Mouse (Mus musculus) heart, adult 2 months (tissue): ENCODE measurements around the gene Zfp580. TPM values are rescaled to one million over a fixed set of nuclear protein-coding genes. Genes with fewer than 3 reads are reported as not detected.

Experiments
- DNase-seq, 2 experiments: peaks; one replicate each; pipeline ENCODE4 v3.0.0; 2021
- H3K27ac ChIP-seq: fragments of 200-600 bp; 2 replicates; pipeline ENCODE4 v1.8.1; 2022
- H3K27me3 ChIP-seq: fragments of 200-500 bp; 2 replicates; pipeline ENCODE4 v1.6.1; 2012; ENCODE audit warnings: mild to moderate bottlenecking, low read length, inconsistent platforms, mixed read lengths; ENCODE audit not compliant: control insufficient read depth, insufficient read depth
- H3K36me3 ChIP-seq: fragments of 200-500 bp; 2 replicates; pipeline ENCODE4 v1.6.1; 2012; ENCODE audit warnings: low read length, inconsistent platforms; ENCODE audit not compliant: control insufficient read depth, insufficient read depth
- H3K4me1 ChIP-seq: fragments of 200-500 bp; 2 replicates; pipeline ENCODE4 v1.6.1; 2011; ENCODE audit warnings: low read length; ENCODE audit not compliant: control insufficient read depth, insufficient read depth
- H3K4me3 ChIP-seq: fragments of 200-600 bp; 2 replicates; pipeline ENCODE4 v1.8.1; 2022
- H3K79me2 ChIP-seq: fragments of 200-500 bp; replicated peaks from 2 replicates; pipeline ENCODE4 v1.6.1; 2012; ENCODE audit warnings: mild to moderate bottlenecking, inconsistent platforms, low read length, moderate library complexity, mixed read lengths; ENCODE audit not compliant: control insufficient read depth, insufficient read depth
- H3K9ac ChIP-seq: fragments of 200-500 bp; 2 replicates; pipeline ENCODE4 v1.6.1; 2012; ENCODE audit warnings: low read depth, mild to moderate bottlenecking, control low read depth, inconsistent platforms, low read length, mixed read lengths
- CTCF ChIP-seq: fragments of 200-600 bp; IDR thresholded peaks from 2 replicates; pipeline ENCODE4 v1.8.1; 2022; ENCODE audit warnings: antibody characterized with exemption, mild to moderate bottlenecking, moderate library complexity
- EP300 ChIP-seq: fragments of 200-500 bp; IDR thresholded peaks from 2 replicates; pipeline ENCODE4 v1.6.1; 2011; ENCODE audit warnings: low read depth, low read length, control low read depth; ENCODE audit not compliant: insufficient read depth
- POLR2A ChIP-seq: fragments of 200-500 bp; IDR thresholded peaks from 2 replicates; pipeline ENCODE4 v1.6.1; 2011; ENCODE audit warnings: mild to moderate bottlenecking, low read depth, low read length, control low read depth; ENCODE audit not compliant: insufficient read depth
- WGBS: fragments of 180-500 bp; shearing (Covaris S2); methylation state at CpG from one replicate; pipeline ENCODE4 v1.1.7; 2018; 5-methylcytosine and 5-hydroxymethylcytosine counted together
- intact Hi-C: fragments of 180-260 bp; cut with DNase I; formaldehyde crosslinking; loops from one replicate; pipeline ENCODE4 v1.15.1; 2025
- polyA plus RNA-seq: library from polyadenylated mRNA; depleted of rRNA; stranded (reverse); fragments of >200 nt; gene quantifications from 2 replicates; pipeline ENCODE4 v1.2.3, GENCODE M21; 2012
- total RNA-seq, 2 experiments: library from RNA; stranded (reverse); gene quantifications; 2 replicates each; pipeline ENCODE4 v1.2.3; 2021

The Zfp580 gene
- total and polyA plus RNA-seq, 3 experiments, result 3.4 to 12.7 (median 4.4) TPM

DNA sequence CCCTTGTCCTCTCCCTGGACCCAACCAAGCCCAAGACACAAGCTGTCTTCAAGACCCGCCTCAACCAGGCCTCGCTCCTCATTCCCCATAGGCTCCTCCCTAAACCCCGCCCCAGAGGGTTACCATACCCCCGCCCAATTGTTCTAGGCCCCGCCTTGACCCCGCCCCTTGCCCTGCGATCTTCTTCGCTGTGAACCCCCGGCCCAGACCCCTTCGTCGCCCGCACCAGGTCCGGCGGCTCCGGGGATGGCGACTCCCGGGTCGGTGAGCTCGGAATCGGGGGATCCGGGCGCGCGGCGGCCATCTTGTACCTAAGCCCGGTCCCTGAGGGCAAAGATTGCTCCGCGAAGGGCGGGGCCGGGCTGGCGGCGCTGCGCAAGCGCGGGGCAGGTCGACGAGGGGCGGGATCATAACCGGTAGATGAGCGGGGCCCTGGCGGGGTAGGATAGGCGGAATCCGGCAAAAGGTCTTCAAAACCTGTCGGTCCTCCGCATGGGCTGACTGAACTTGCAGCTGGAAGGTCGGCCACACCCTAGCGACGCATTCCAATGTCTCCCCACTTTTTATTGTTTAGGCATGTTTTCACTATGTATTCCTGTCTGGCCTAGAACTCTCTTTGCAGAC is 13.1 kb upstream of the Zfp580 start, which contains the start of gene Zfp784:
TSS of gene Zfp784 (minus strand) at position 338 of the 624 bp plus-strand sequence.
- peak within 1 kb of the TSS; percentile 98 for H3K27ac ChIP-seq
- intact Hi-C loops, result loop anchor here (2.0 kb wide), 1 partner anchor 17 kb away; the partner anchor contains the start of genes Ccdc106 and Zfp865
- H3K4me3 ChIP-seq, result peak within 1 kb of the TSS; percentile 98
- H3K4me1 ChIP-seq, result no peaks in the 10 kb centered on the region; the same call in 1 of the 2 replicates
- WGBS, result under 1% methylated on average over 48 of the region's 48 CpGs
- no peaks in the 10 kb centered on the region for H3K27me3 ChIP-seq
- TF ChIP-seq EP300 (0 out of 2 replicates have a peak, but pooled peaks have one; percentile 12), POLR2A (peak; percentile 81), CTCF (peak; percentile 3; the same call in 1 of the 2 replicates)
- peak; percentile 96 to 97 for DNase-seq
- H3K9ac ChIP-seq, result peak within 1 kb of the TSS; percentile 91
- H3K79me2 ChIP-seq, result no peaks in the 10 kb centered on the region
- no peaks in the 10 kb centered on the region; the same call in 1 of the 2 replicates for H3K36me3 ChIP-seq

DNA sequence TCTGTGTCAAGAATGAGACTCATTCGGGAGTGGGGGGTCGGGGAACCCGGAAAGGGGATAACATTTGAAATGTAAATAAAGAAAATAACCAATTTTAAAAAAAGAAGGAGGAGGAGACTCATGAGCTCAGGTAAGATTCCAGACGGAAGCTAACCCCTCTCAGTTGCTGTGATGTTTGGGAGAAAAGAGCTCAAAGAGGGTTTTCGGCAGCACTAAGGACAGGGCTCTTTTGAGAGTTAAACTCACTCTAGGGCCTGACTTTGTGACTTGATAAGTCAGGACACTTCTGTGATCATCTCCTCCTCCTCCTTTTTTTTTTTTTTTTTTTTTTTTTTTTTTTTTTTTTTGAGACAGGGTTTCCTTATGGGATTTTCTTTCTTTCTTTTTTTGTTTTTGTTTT is 12.4 kb upstream of the Zfp580 start:
- H3K4me3 ChIP-seq, result peak overlapping the region; percentile 98
- no peaks in the 10 kb centered on the region for H3K79me2 ChIP-seq
- DNase-seq, result no peak
- no peaks in the 10 kb centered on the region; the same call in 1 of the 2 replicates for H3K4me1 ChIP-seq
- no peak for TF ChIP-seq EP300
- TF ChIP-seq POLR2A, result no peak
- no peak for TF ChIP-seq CTCF
- 28% methylated on average over 5 of the region's 5 CpGs for WGBS
- peak overlapping the region; percentile 98 for H3K27ac ChIP-seq
- no peaks in the 10 kb centered on the region; the same call in 1 of the 2 replicates for H3K36me3 ChIP-seq
- intact Hi-C loops, result loop anchor here (2.0 kb wide), 1 partner anchor 18 kb away; the partner anchor contains the start of genes Ccdc106 and Zfp865
- H3K9ac ChIP-seq, result no peak overlapping the region
- no peaks in the 10 kb centered on the region for H3K27me3 ChIP-seq

DNA sequence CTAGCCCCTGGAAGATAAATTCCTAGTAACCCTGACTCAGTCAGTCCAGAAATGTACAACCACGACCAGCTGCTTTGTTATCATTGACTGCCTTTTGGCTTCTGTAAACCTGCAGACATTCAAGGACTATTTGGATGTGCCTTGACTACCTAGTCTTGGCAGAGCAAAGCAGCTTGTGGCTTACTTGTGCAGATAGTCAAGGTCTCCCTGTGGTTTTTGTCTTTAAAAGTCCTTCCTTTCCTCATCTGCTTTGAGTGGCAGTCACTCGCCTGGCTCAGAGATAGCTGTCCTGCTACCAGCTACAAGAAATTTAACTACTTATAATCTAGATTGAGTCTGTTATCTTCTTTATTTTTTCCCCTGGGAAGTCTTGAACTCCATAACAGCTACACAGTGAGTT is 6.4 kb upstream of the Zfp580 start:
- intact Hi-C loops, result no loop called here
- Histone ChIP-seq H3K79me2 (no peaks in the 10 kb centered on the region), H3K4me3 (no peak overlapping the region), H3K4me1 (no peaks in the 10 kb centered on the region), H3K9ac (no peak overlapping the region), H3K27ac (no peak overlapping the region), H3K27me3 (no peaks in the 10 kb centered on the region), H3K36me3 (no peaks in the 10 kb centered on the region)
- 60% methylated on average over 2 of the region's 2 CpGs for WGBS
- TF ChIP-seq CTCF (no peak), EP300 (no peak), POLR2A (no peak)
- DNase-seq, result no peak

DNA sequence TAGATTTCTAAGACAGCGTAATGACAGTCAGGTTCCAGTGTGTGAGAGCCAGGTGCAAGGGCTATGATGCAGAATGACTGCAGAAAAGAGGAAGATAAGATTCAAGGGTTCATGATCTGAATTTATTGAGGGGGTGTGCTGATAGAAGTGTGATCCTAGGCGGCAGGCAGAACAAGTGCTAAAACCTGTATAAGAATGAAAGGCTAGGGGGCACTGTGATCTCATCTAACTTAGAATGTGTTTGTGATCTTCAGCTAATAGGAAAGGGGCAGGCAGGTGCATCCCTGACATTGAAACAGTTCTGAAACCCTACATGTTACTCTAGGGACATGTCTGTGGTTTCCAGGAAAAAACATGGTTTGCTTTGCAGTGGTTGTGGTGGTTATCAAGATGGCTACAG is 5.2 kb upstream of the Zfp580 start:
- intact Hi-C loops, result no loop called here
- Histone ChIP-seq H3K4me1 (no peaks in the 10 kb centered on the region), H3K4me3 (no peak overlapping the region), H3K79me2 (no peaks in the 10 kb centered on the region), H3K27me3 (no peaks in the 10 kb centered on the region), H3K27ac (no peak overlapping the region), H3K9ac (no peak overlapping the region), H3K36me3 (no peaks in the 10 kb centered on the region)
- no peak for TF ChIP-seq POLR2A
- TF ChIP-seq CTCF, result no peak
- TF ChIP-seq EP300, result no peak
- DNase-seq, result no peak
- 79% methylated on average over 2 of the region's 2 CpGs for WGBS

DNA sequence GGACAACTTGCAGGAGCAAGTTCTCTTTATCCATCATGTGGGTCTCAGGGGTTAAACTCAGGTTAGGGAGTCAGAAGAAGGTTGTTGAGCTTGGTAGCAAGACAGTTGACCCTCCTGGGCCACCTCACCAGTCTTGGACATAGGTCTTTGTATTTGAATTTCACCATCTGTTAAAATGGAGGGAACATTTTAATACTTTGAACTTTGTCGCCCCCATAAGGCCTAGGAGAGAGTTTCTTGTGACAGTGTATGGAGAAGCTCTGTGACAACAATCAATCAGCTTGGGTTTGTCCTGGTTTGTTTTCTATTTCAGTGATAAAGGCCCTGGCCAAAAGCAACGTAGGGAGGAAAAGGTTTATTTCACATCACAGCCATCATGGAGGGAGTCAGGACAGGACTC is 4.0 kb upstream of the Zfp580 start:
- WGBS, result 15% methylated on average over 2 of the region's 2 CpGs
- TF ChIP-seq EP300, result no peak
- TF ChIP-seq CTCF, result peak; percentile 76
- Histone ChIP-seq H3K9ac (no peak overlapping the region), H3K79me2 (no peaks in the 10 kb centered on the region), H3K27me3 (no peaks in the 10 kb centered on the region), H3K27ac (no peak overlapping the region), H3K4me3 (no peak overlapping the region), H3K36me3 (no peaks in the 10 kb centered on the region), H3K4me1 (no peaks in the 10 kb centered on the region)
- DNase-seq, result peak in 1 of 2 experiments; percentile 24
- intact Hi-C loops, result loop anchor here (1.0 kb wide), 2 partner anchors 47 to 104 kb away; no protein-coding TSS in a partner anchor

DNA sequence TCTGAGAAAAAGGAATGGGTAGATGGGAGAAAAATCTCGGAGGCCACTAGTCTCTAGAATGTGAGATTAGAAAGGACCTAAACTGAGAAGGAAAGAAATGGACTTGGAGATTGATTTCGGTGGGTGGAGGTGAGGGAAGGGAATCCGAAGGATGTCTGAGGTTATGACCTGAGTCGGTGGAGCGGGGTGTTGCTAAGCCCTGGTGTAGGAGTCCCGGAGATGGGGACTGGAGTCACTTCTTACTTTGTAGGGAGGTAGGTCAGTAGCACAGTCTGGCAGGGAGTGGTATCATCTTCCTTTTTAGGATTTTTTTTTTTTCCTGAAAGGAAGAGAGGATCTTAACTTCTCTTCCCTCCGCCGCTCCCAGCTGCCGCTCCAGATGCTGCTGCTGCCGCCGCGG is 1.1 kb downstream of the Zfp580 start:
- Histone ChIP-seq H3K27me3 (peaks cover 20% of the 10 kb centered on the region), H3K36me3 (no peaks in the 10 kb centered on the region), H3K9ac (no peak overlapping the region), H3K79me2 (no peaks in the 10 kb centered on the region), H3K27ac (no peak overlapping the region), H3K4me1 (peaks cover 2% of the 10 kb centered on the region; the same call in 1 of the 2 replicates), H3K4me3 (peak overlapping the region; percentile 92)
- 19% methylated on average over 12 of the region's 12 CpGs for WGBS
- no peak for TF ChIP-seq CTCF
- TF ChIP-seq POLR2A, result no peak
- no peak for TF ChIP-seq EP300
- DNase-seq, result no peak
- intact Hi-C loops, result loop anchor here (5.0 kb wide), 1 partner anchor 185 kb away; no protein-coding TSS in a partner anchor
